Mouse (Mus musculus): ENCODE results near the gene Gm45140. TPM values are rescaled to one million over a fixed set of nuclear protein-coding genes. Genes with fewer than 3 reads are reported as not detected.

The Gm45140 gene
- 3.0 and 4.1 TPM in 2 replicates for polyA plus RNA-seq (2015; fragmentation: Nextera tagmentation; extraction: Ambion mirVana)

GRCm38 (mm10) chr6:87835695-87836094 is at the start of gene Gm45140:
Gene Gm45140 (minus strand): TSS chr6:87835795.
- no peak within 1 kb of the TSS for H3K4me3 ChIP-seq (replicated peaks; ENCODE audit: low read depth, low read length)
- no peaks in the 10 kb centered on the region for H3K27me3 ChIP-seq (ENCODE audit: insufficient read depth, low read length)
- no peaks in the 10 kb centered on the region for H3K4me1 ChIP-seq (replicated peaks; ENCODE audit: insufficient read depth, low read length)
- H3K9me3 ChIP-seq (replicated peaks; ENCODE audit: low read length) = no peaks in the 10 kb centered on the region
- TF ChIP-seq CTCF (IDR thresholded peaks at IDR 0.05; ENCODE audit: low read depth) = no peak
- H3K4me2 ChIP-seq (ENCODE audit: low read length) = no peak within 1 kb of the TSS
- DNase-seq (ENCODE audit: low spot score) (no peak), ATAC-seq (replicated peaks; ENCODE audit: low FRiP score, low read depth) (no peak)
- H3K27ac ChIP-seq = no peak within 1 kb of the TSS
- no peak within 1 kb of the TSS for H3K9ac ChIP-seq (ENCODE audit: low read depth, low read length)
- H3K36me3 ChIP-seq (ENCODE audit: insufficient read depth, low read length) = peaks cover 6% of the 10 kb centered on the region; the same call in 1 of the 2 replicates
- 95% methylated on average over 7 of the region's 7 CpGs for WGBS

GRCm38 (mm10) chr6:87882816-87883215 is 47.2 kb upstream of the Gm45140 start:
- Histone ChIP-seq H3K4me3 (replicated peaks; ENCODE audit: low read depth, low read length) (no peak overlapping the region), H3K4me1 (replicated peaks; ENCODE audit: insufficient read depth, low read length) (no peaks in the 10 kb centered on the region), H3K27me3 (ENCODE audit: insufficient read depth, low read length) (no peaks in the 10 kb centered on the region), H3K27ac (no peak overlapping the region), H3K9ac (ENCODE audit: low read depth, low read length) (no peak overlapping the region), H3K4me2 (ENCODE audit: low read length) (no peak overlapping the region), H3K36me3 (ENCODE audit: insufficient read depth, low read length) (no peaks in the 10 kb centered on the region), H3K9me3 (replicated peaks; ENCODE audit: low read length) (no peaks in the 10 kb centered on the region)
- no peak for TF ChIP-seq CTCF (IDR thresholded peaks at IDR 0.05; ENCODE audit: low read depth)
- DNase-seq (ENCODE audit: low spot score) (no peak), ATAC-seq (replicated peaks; ENCODE audit: low FRiP score, low read depth) (no peak)
- WGBS = 67% methylated on average over 4 of the region's 4 CpGs

DNA sequence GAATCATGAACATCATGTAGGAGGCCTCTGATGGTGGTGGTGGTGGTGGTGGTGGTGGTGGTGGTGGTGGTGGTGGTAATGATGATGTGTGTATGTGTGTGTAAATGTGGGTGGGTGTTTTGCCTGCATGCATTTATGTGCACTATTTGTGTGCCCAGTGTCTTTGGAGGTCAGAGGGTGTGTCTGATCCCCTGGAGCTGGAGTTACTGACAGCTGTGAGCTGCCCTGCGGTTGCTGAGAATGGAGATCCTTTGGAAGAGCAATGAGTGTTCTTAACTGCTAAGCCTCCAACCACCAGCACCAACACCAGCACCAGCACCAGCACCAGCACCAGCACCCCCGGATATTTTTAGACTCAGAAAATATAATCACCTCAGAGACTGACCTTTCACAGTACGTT is 46.6 kb upstream of the Gm45140 start:
- 78% methylated on average over 3 of the region's 3 CpGs for WGBS
- H3K9me3 ChIP-seq (replicated peaks; ENCODE audit: low read length) = no peaks in the 10 kb centered on the region
- no peaks in the 10 kb centered on the region for H3K27me3 ChIP-seq (ENCODE audit: insufficient read depth, low read length)
- H3K4me3 ChIP-seq (replicated peaks; ENCODE audit: low read depth, low read length) = no peak overlapping the region
- DNase-seq (ENCODE audit: low spot score) (no peak), ATAC-seq (replicated peaks; ENCODE audit: low FRiP score, low read depth) (no peak)
- no peak for TF ChIP-seq CTCF (IDR thresholded peaks at IDR 0.05; ENCODE audit: low read depth)
- H3K36me3 ChIP-seq (ENCODE audit: insufficient read depth, low read length) = no peaks in the 10 kb centered on the region
- no peak overlapping the region for H3K27ac ChIP-seq
- H3K4me1 ChIP-seq (replicated peaks; ENCODE audit: insufficient read depth, low read length) = no peaks in the 10 kb centered on the region
- H3K4me2 ChIP-seq (ENCODE audit: low read length) = no peak overlapping the region
- H3K9ac ChIP-seq (ENCODE audit: low read depth, low read length) = no peak overlapping the region

DNA sequence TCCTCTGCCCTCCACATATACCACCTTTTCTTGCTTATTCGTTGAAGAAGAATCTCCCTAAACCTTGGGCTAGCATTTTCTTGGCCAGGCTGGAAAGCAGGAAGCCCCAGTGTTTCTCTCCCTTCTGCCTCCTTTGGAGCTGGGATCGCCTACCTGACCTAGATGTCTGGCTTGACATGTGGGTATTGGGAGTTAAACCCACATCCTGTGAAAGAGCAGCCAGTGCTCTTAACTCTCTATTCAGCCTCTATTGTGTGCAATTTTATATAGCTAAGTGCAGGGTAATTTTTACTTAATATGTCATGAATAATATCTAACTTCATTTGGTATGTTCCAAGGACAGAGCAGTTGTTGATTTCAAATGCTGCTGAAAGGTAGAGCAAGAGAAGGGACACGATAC is 44.0 kb upstream of the Gm45140 start:
- ATAC-seq (replicated peaks; ENCODE audit: low FRiP score, low read depth) (no peak), DNase-seq (ENCODE audit: low spot score) (no peak)
- TF ChIP-seq CTCF (IDR thresholded peaks at IDR 0.05; ENCODE audit: low read depth) = no peak
- Histone ChIP-seq H3K9ac (ENCODE audit: low read depth, low read length) (no peak overlapping the region), H3K36me3 (ENCODE audit: insufficient read depth, low read length) (no peaks in the 10 kb centered on the region), H3K27me3 (ENCODE audit: insufficient read depth, low read length) (no peaks in the 10 kb centered on the region), H3K4me1 (replicated peaks; ENCODE audit: insufficient read depth, low read length) (no peaks in the 10 kb centered on the region), H3K4me2 (ENCODE audit: low read length) (no peak overlapping the region), H3K27ac (no peak overlapping the region), H3K9me3 (replicated peaks; ENCODE audit: low read length) (no peaks in the 10 kb centered on the region), H3K4me3 (replicated peaks; ENCODE audit: low read depth, low read length) (no peak overlapping the region)
- 73% methylated on average over 3 of the region's 3 CpGs for WGBS

DNA sequence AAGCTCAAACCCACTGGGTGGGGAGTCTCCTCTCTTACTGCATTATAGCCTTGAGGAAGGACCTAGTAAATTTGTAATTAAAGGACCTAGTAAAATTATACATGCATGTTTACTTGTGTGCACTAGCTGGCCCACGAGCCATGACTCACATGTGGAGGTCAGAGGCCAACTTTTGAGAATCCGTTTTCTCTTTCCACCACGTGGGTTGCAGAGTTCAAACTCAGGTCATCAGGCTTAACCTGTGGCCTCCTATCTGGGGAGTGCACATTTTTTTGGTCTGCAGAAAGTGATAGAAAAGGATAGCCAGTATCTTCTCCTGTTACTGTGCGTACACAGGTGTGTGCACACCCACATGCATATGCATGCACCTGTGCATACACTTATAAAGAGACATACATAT is 43.4 kb upstream of the Gm45140 start:
- H3K4me3 ChIP-seq (replicated peaks; ENCODE audit: low read depth, low read length) = no peak overlapping the region
- H3K27me3 ChIP-seq (ENCODE audit: insufficient read depth, low read length) = no peaks in the 10 kb centered on the region
- ATAC-seq (replicated peaks; ENCODE audit: low FRiP score, low read depth) = no peak
- 27% methylated on average over 4 of the region's 4 CpGs for WGBS
- no peak overlapping the region for H3K27ac ChIP-seq
- no peak for DNase-seq (ENCODE audit: low spot score)
- H3K4me1 ChIP-seq (replicated peaks; ENCODE audit: insufficient read depth, low read length) = no peaks in the 10 kb centered on the region
- no peaks in the 10 kb centered on the region for H3K36me3 ChIP-seq (ENCODE audit: insufficient read depth, low read length)
- H3K9me3 ChIP-seq (replicated peaks; ENCODE audit: low read length) = no peaks in the 10 kb centered on the region
- no peak overlapping the region for H3K9ac ChIP-seq (ENCODE audit: low read depth, low read length)
- no peak overlapping the region for H3K4me2 ChIP-seq (ENCODE audit: low read length)
- no peak for TF ChIP-seq CTCF (IDR thresholded peaks at IDR 0.05; ENCODE audit: low read depth)

GRCm38 (mm10) chr6:87876068-87876643 is 40.6 kb upstream of the Gm45140 start:
- Histone ChIP-seq H3K27me3 (ENCODE audit: insufficient read depth, low read length) (no peaks in the 10 kb centered on the region), H3K27ac (no peak overlapping the region), H3K9me3 (replicated peaks; ENCODE audit: low read length) (no peaks in the 10 kb centered on the region), H3K4me1 (replicated peaks; ENCODE audit: insufficient read depth, low read length) (no peaks in the 10 kb centered on the region), H3K36me3 (ENCODE audit: insufficient read depth, low read length) (no peaks in the 10 kb centered on the region), H3K4me3 (replicated peaks; ENCODE audit: low read depth, low read length) (no peak overlapping the region), H3K9ac (ENCODE audit: low read depth, low read length) (no peak overlapping the region), H3K4me2 (ENCODE audit: low read length) (no peak overlapping the region)
- WGBS = 59% methylated on average over 13 of the region's 13 CpGs
- TF ChIP-seq CTCF (IDR thresholded peaks at IDR 0.05; ENCODE audit: low read depth) = no peak
- ATAC-seq (replicated peaks; ENCODE audit: low FRiP score, low read depth) = no peak
- peak; percentile 61 for DNase-seq (ENCODE audit: low spot score)

- H3K4me1 ChIP-seq (replicated peaks; ENCODE audit: insufficient read depth, low read length) = no peaks in the 10 kb centered on the region
- no peaks in the 10 kb centered on the region for H3K27me3 ChIP-seq (ENCODE audit: insufficient read depth, low read length)
- TF ChIP-seq CTCF (IDR thresholded peaks at IDR 0.05; ENCODE audit: low read depth) = no peak
- ATAC-seq (replicated peaks; ENCODE audit: low FRiP score, low read depth) (no peak), DNase-seq (ENCODE audit: low spot score) (no peak)
- no peaks in the 10 kb centered on the region for H3K9me3 ChIP-seq (replicated peaks; ENCODE audit: low read length)
- no peak overlapping the region for H3K4me3 ChIP-seq (replicated peaks; ENCODE audit: low read depth, low read length)
- no peak overlapping the region for H3K4me2 ChIP-seq (ENCODE audit: low read length)
- no peak overlapping the region for H3K9ac ChIP-seq (ENCODE audit: low read depth, low read length)
- H3K27ac ChIP-seq = no peak overlapping the region
- 74% methylated on average over 7 of the region's 7 CpGs for WGBS
- no peaks in the 10 kb centered on the region for H3K36me3 ChIP-seq (ENCODE audit: insufficient read depth, low read length)
These were observed 40.0 kb upstream of the Gm45140 start for GRCm38 (mm10) chr6:87875562-87875961.
